Mouse (Mus musculus): ENCODE measurements around the gene Tarsl2. TPM values are rescaled to one million over a fixed set of nuclear protein-coding genes. Genes with fewer than 3 reads are reported as not detected.

The Tarsl2 gene
- polyA plus RNA-seq, 1 experiment: 17.9 TPM

DNA sequence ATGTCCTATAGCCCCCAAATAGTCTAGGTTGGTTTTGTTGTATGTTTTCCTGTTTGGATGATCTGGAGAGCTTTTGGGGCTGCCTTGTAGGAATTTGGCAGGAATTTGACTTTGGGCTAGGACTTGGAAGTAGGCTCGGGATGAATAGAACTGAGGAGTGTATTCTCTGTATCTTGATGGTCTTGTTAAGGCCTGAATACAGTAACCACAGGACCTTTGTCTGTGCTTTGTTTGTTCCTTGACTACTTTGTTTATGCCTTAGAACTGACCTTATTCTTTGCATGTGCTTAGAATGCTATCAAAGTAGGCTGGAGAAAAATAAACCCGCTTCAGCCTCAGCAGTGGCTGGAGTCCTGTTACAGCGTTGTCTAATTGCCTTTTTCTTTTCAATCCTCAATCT lies 65.6 kb downstream of the Tarsl2 start:
- no peak for DNase-seq
- no peak overlapping the region for H3K27ac ChIP-seq (ENCODE audit: insufficient read depth, low read length)
- no peaks in the 10 kb centered on the region for H3K27me3 ChIP-seq (ENCODE audit: control insufficient read depth, insufficient read depth, low read length)
- WGBS: 84% methylated on average over 3 of the region's 3 CpGs
- no peak overlapping the region for H3K4me3 ChIP-seq (replicated peaks; ENCODE audit: insufficient read depth, low read depth, low read length)
- no peak for TF ChIP-seq CTCF (IDR thresholded peaks at IDR 0.05; ENCODE audit: borderline replicate concordance, insufficient read depth, low read depth, low read length)
- no peak for TF ChIP-seq POLR2A (IDR thresholded peaks at IDR 0.05; ENCODE audit: borderline replicate concordance, insufficient read depth, low read length)
- H3K4me1 ChIP-seq (ENCODE audit: control insufficient read depth, insufficient read depth, low read length): 0 out of 2 replicates have a peak, but pooled peaks cover 3% of the 10 kb centered on the region

DNA sequence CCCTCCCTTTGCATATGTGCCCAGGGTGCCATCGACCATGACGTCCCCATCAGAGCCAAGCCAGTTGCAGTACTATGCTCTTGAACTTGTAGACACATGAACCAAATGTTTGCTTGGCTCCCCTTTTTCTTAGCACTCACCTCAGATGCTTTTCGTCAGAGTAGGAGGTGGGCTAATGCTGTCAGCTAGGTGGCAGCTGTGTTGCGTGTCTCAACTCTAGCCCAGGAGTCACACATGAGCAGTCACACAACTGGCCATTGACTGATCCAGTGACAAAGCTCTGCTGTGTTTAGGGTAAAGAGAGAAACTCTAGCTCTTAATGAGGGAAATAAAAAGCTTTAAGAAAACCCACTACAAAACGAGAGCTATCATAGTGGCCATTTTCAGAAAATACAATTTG lies 69.1 kb downstream of the Tarsl2 start:
- no peak overlapping the region for H3K27ac ChIP-seq (ENCODE audit: insufficient read depth, low read length)
- no peak overlapping the region for H3K4me3 ChIP-seq (replicated peaks; ENCODE audit: insufficient read depth, low read depth, low read length)
- 63% methylated on average over 5 of the region's 5 CpGs for WGBS
- no peak for DNase-seq
- H3K27me3 ChIP-seq (ENCODE audit: control insufficient read depth, insufficient read depth, low read length): no peaks in the 10 kb centered on the region
- TF ChIP-seq CTCF (IDR thresholded peaks at IDR 0.05; ENCODE audit: borderline replicate concordance, insufficient read depth, low read depth, low read length) (peak; percentile 13; the same call in 1 of the 2 replicates), POLR2A (IDR thresholded peaks at IDR 0.05; ENCODE audit: borderline replicate concordance, insufficient read depth, low read length) (no peak)
- H3K4me1 ChIP-seq (ENCODE audit: control insufficient read depth, insufficient read depth, low read length): 0 out of 2 replicates have a peak, but pooled peaks cover 9% of the 10 kb centered on the region

DNA sequence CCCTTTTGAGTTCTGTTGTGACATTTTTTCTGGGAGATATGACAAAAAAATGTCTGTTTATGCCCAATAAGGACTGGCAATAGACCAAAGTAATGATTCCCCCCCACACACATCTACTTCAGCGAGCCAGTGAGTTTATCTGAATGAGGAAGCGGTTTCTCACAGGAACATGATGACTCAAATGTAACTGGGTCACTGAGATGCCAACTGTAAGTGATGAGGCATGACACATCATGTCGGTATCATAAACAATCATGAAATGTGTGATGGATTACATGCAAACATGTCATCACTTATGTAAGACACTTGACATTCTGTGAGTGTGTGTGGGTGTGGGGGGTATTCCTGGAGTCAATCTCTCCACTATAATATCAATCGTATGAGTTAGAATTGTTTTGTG lies 69.6 kb downstream of the Tarsl2 start:
- H3K4me1 ChIP-seq (ENCODE audit: control insufficient read depth, insufficient read depth, low read length): 0 out of 2 replicates have a peak, but pooled peaks cover 9% of the 10 kb centered on the region
- H3K4me3 ChIP-seq (replicated peaks; ENCODE audit: insufficient read depth, low read depth, low read length): no peak overlapping the region
- DNase-seq: no peak
- WGBS: 82% methylated on average over 4 of the region's 4 CpGs
- TF ChIP-seq POLR2A (IDR thresholded peaks at IDR 0.05; ENCODE audit: borderline replicate concordance, insufficient read depth, low read length) (no peak), CTCF (IDR thresholded peaks at IDR 0.05; ENCODE audit: borderline replicate concordance, insufficient read depth, low read depth, low read length) (no peak)
- H3K27me3 ChIP-seq (ENCODE audit: control insufficient read depth, insufficient read depth, low read length): no peaks in the 10 kb centered on the region
- no peak overlapping the region for H3K27ac ChIP-seq (ENCODE audit: insufficient read depth, low read length)

DNA sequence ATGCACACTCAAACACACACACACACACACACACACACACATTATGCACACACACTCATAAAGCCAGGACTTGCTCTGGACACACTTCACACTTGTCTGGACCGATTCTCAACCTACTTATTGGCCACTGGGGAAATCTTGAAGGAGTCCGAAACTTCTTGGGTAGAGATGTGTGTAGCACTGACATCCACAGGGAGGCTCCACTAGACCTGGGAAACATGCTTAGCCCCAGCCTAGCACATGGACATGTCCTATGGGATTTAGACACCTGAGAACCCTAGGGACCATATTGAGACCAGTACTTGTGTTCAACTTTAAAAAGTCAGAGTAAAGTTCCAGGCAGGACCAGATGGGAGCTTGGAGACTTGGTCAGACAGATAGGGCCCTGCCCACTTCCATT lies 89.3 kb downstream of the Tarsl2 start:
- Histone ChIP-seq H3K27ac (ENCODE audit: insufficient read depth, low read length) (no peak overlapping the region), H3K4me3 (replicated peaks; ENCODE audit: insufficient read depth, low read depth, low read length) (no peak overlapping the region), H3K4me1 (ENCODE audit: control insufficient read depth, insufficient read depth, low read length) (no peaks in the 10 kb centered on the region), H3K27me3 (ENCODE audit: control insufficient read depth, insufficient read depth, low read length) (no peaks in the 10 kb centered on the region)
- 42% methylated on average over 2 of the region's 2 CpGs for WGBS
- TF ChIP-seq POLR2A (IDR thresholded peaks at IDR 0.05; ENCODE audit: borderline replicate concordance, insufficient read depth, low read length): no peak
- peak; percentile 48; the same call in 1 of the 2 replicates for TF ChIP-seq CTCF (IDR thresholded peaks at IDR 0.05; ENCODE audit: borderline replicate concordance, insufficient read depth, low read depth, low read length)
- no peak for DNase-seq

DNA sequence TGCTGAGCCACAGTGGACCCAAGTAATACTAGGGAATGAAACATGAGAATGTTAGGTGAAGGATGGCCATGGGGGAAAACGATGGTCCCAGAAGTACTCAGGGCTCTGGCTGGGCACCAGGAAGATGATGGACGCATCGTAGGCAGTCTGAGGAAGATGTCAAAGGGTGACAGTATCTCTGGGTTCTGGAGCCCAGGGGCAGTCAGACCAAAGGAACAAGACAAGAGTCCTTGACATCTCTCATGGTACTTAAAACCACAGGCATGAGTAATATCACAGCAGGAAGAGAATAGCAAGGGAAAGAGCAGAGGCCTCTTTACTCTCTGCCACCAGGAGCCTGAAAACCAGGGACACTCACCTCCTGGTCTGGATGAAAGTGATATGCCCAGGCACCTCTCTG lies 90.6 kb downstream of the Tarsl2 start:
- H3K27me3 ChIP-seq (ENCODE audit: control insufficient read depth, insufficient read depth, low read length): no peaks in the 10 kb centered on the region
- H3K4me1 ChIP-seq (ENCODE audit: control insufficient read depth, insufficient read depth, low read length): no peaks in the 10 kb centered on the region
- 83% methylated on average over 3 of the region's 3 CpGs for WGBS
- DNase-seq: no peak
- no peak overlapping the region for H3K4me3 ChIP-seq (replicated peaks; ENCODE audit: insufficient read depth, low read depth, low read length)
- TF ChIP-seq POLR2A (IDR thresholded peaks at IDR 0.05; ENCODE audit: borderline replicate concordance, insufficient read depth, low read length) (no peak), CTCF (IDR thresholded peaks at IDR 0.05; ENCODE audit: borderline replicate concordance, insufficient read depth, low read depth, low read length) (no peak)
- H3K27ac ChIP-seq (ENCODE audit: insufficient read depth, low read length): no peak overlapping the region

DNA sequence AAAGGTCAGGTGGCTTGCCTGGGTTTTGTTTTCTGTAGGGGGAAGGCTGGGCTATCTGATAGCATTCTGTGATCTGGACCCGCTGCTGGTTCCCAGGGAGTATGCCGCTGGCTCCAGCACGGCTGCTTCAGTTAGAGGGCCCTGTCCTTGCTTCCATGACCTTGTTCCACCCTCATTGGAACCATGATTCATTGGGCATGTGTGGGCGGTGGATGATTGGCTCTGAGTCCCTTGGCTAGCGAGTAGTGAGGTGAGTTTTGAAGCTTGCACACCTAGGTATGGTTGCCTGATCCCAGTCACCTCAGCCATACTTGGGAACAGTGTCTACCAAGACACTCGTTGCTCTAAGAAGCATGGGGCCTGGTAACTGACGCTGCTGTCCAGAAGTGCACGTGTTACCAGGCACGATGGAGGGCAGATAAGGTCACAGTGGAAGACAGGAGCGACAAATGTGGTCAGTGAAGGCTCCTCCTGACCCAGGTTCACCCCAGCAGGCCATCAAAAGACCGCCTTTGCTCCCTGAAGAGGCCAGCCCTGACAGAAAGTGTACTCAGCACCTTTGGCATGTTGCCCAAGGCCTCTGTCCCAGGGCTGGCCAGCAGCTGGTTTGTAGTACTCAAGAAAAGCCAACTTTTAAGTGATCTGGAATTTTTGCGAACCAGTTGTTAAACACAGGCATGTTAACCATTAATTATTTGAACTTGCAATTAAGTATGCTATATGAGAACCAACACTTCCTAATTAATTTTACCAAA lies 92.8 kb downstream of the Tarsl2 start:
- WGBS: 75% methylated on average over 12 of the region's 12 CpGs
- H3K27ac ChIP-seq (ENCODE audit: insufficient read depth, low read length): no peak overlapping the region
- DNase-seq: no peak
- no peaks in the 10 kb centered on the region for H3K4me1 ChIP-seq (ENCODE audit: control insufficient read depth, insufficient read depth, low read length)
- H3K27me3 ChIP-seq (ENCODE audit: control insufficient read depth, insufficient read depth, low read length): no peaks in the 10 kb centered on the region
- no peak overlapping the region for H3K4me3 ChIP-seq (replicated peaks; ENCODE audit: insufficient read depth, low read depth, low read length)
- TF ChIP-seq CTCF (IDR thresholded peaks at IDR 0.05; ENCODE audit: borderline replicate concordance, insufficient read depth, low read depth, low read length) (no peak), POLR2A (IDR thresholded peaks at IDR 0.05; ENCODE audit: borderline replicate concordance, insufficient read depth, low read length) (no peak)

Other genes starting within 250 kb of the Tarsl2 start
- 42.9 and 44.3 TPM in 2 replicates for gene Tjp1, start 117.1 kb upstream of the Tarsl2 start, polyA plus RNA-seq (2012; rRNA removed)
- 142 and 151 TPM in 2 replicates for gene Tm2d3, start 46.3 kb downstream of the Tarsl2 start, polyA plus RNA-seq (2012; rRNA removed)
- 52.0 and 58.5 TPM in 2 replicates for gene Pcsk6, start 216.8 kb downstream of the Tarsl2 start, polyA plus RNA-seq (2012; rRNA removed)